Mouse (Mus musculus) midbrain, embryonic 13.5 days (tissue): Measurements from ENCODE around the gene Fsd2. TPM values are rescaled to one million over a fixed set of nuclear protein-coding genes. Genes with fewer than 3 reads are reported as not detected.

ENCODE experiments used
- ATAC-seq: fragments of 200-750 bp; cut with Nextera tagmentation; 2 replicates; pipeline ENCODE4 v1.8.0; 2017; ENCODE audit warnings: mild to moderate bottlenecking, moderate TSS enrichment, moderate library complexity
- H3K27ac ChIP-seq: fragments of 300-500 bp; sonication (generic); 2 replicates; pipeline ENCODE4 v1.5.1; 2015; ENCODE audit warnings: inconsistent platforms, mild to moderate bottlenecking, moderate library complexity
- H3K27me3 ChIP-seq: fragments of 300-500 bp; sonication (generic); 2 replicates; pipeline ENCODE4 v1.6.1; 2015; ENCODE audit warnings: mild to moderate bottlenecking, inconsistent platforms
- H3K36me3 ChIP-seq: fragments of 300-500 bp; sonication (generic); 2 replicates; pipeline ENCODE4 v1.6.1; 2015; ENCODE audit warnings: mild to moderate bottlenecking, inconsistent platforms
- H3K4me1 ChIP-seq: fragments of 300-500 bp; sonication (generic); replicated peaks from 2 replicates; pipeline ENCODE4 v1.6.1; 2015; ENCODE audit warnings: inconsistent platforms
- H3K4me2 ChIP-seq: fragments of 300-500 bp; sonication (generic); replicated peaks from 2 replicates; pipeline ENCODE4 v1.6.1; 2015; ENCODE audit warnings: moderate library complexity, mild to moderate bottlenecking, inconsistent platforms
- H3K4me3 ChIP-seq: fragments of 300-500 bp; sonication (generic); replicated peaks from 2 replicates; pipeline ENCODE4 v1.5.1; 2015; ENCODE audit warnings: mild to moderate bottlenecking, inconsistent platforms
- H3K9ac ChIP-seq: fragments of 300-500 bp; sonication (generic); replicated peaks from 2 replicates; pipeline ENCODE4 v1.6.1; 2015; ENCODE audit warnings: mild to moderate bottlenecking, inconsistent platforms
- H3K9me3 ChIP-seq: fragments of 300-500 bp; sonication (generic); 2 replicates; pipeline ENCODE4 v1.6.1; 2016; ENCODE audit warnings: mild to moderate bottlenecking, inconsistent platforms
- WGBS: fragments of 180-500 bp; shearing (Covaris S2); methylation state at CpG from one replicate; pipeline ENCODE4 v1.1.7; 2015; 5-methylcytosine and 5-hydroxymethylcytosine counted together
- polyA plus RNA-seq: library from polyadenylated mRNA; unstranded; fragments of >200 nt; fragmentation: Nextera tagmentation; extraction: Ambion mirVana; gene quantifications from 2 replicates; pipeline ENCODE4 v1.2.1, GENCODE M21; 2015

The Fsd2 gene
- polyA plus RNA-seq, 1 experiment from 2014 or later, result 0.20 TPM

DNA sequence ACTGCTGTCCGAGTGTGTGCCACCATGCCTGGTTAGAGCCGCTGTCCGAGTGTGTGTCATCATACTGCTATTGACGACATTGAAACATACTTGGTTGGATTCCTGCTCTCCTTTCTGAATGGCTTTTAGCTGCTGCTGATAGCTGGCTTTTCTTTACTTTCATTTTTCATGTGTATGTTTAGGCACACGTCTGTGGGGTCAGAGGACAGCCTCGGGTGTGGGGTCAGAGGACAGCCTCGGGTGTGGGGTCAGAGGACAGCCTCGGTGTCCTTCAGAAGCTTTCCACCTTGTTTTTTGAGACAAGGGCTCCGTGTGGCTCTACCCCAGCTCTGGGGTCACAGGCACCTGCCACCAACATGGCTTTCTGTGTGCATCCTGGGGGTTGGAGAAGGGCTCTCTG, 25.9 kb upstream of the Fsd2 start:
- Histone ChIP-seq H3K9me3 (no peaks in the 10 kb centered on the region), H3K27ac (no peak overlapping the region), H3K27me3 (no peaks in the 10 kb centered on the region), H3K4me2 (no peak overlapping the region), H3K4me3 (no peak overlapping the region), H3K36me3 (peaks cover 81% of the 10 kb centered on the region), H3K4me1 (no peaks in the 10 kb centered on the region), H3K9ac (no peak overlapping the region)
- ATAC-seq, result no peak
- WGBS, result 83% methylated on average over 9 of the region's 9 CpGs

DNA sequence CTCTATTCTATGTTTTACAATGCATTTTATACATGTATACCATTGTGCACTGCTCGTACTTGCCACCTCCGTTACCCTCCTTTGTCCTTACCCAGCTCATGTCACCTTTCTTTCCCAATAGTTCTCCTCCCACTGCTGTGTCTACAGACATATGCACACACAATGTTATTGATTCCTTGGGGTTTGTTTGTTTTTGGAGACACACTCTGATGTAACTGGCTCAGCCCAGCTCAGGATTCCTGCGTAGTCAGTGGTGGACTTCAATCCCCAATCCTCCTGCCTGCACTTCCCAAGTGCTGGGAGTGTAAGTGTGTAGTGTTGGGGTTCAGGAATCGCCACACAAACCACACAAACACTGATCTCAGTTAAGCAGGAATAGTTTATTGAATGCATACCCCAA, 20.5 kb upstream of the Fsd2 start:
- 79% methylated on average over 4 of the region's 4 CpGs for WGBS
- H3K4me2 ChIP-seq, result no peak overlapping the region
- no peak overlapping the region for H3K4me3 ChIP-seq
- H3K36me3 ChIP-seq, result peaks cover 54% of the 10 kb centered on the region
- no peaks in the 10 kb centered on the region for H3K4me1 ChIP-seq
- H3K9me3 ChIP-seq, result no peaks in the 10 kb centered on the region
- ATAC-seq, result no peak
- no peaks in the 10 kb centered on the region for H3K27me3 ChIP-seq
- H3K27ac ChIP-seq, result no peak overlapping the region
- H3K9ac ChIP-seq, result no peak overlapping the region

DNA sequence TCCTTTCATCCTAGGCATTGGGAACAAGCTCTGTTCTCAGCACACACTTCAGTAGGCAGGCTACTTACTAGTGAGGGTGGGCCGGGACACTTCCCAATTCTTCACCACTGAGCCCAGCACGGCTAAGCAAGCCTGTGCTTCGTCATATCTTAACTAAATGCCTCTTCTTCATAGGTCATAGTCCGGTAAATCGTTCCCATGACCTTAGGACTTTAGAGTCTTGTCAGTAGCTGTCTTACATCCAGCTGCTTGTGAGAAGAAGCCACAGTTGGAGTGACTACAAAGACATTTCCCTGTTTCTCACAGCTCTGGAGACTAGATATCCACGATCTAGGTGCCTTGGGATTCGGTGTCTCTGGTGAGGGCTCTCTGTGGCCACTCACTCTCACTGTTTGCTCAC, 18.6 kb upstream of the Fsd2 start:
- Histone ChIP-seq H3K4me3 (no peak overlapping the region), H3K4me1 (no peaks in the 10 kb centered on the region), H3K4me2 (no peak overlapping the region), H3K36me3 (peaks cover 43% of the 10 kb centered on the region), H3K27me3 (no peaks in the 10 kb centered on the region), H3K27ac (no peak overlapping the region), H3K9ac (no peak overlapping the region), H3K9me3 (no peaks in the 10 kb centered on the region)
- WGBS, result 91% methylated on average over 7 of the region's 7 CpGs
- no peak for ATAC-seq

GRCm38 (mm10) chr7:81583512-81583911, 16.8 kb upstream of the Fsd2 start:
- H3K4me2 ChIP-seq, result no peak overlapping the region
- H3K9ac ChIP-seq, result no peak overlapping the region
- H3K27ac ChIP-seq, result no peak overlapping the region
- no peaks in the 10 kb centered on the region for H3K9me3 ChIP-seq
- H3K4me1 ChIP-seq, result no peaks in the 10 kb centered on the region
- peaks cover 46% of the 10 kb centered on the region for H3K36me3 ChIP-seq
- H3K4me3 ChIP-seq, result no peak overlapping the region
- H3K27me3 ChIP-seq, result no peaks in the 10 kb centered on the region
- 68% methylated on average over 3 of the region's 3 CpGs for WGBS
- ATAC-seq, result no peak

DNA sequence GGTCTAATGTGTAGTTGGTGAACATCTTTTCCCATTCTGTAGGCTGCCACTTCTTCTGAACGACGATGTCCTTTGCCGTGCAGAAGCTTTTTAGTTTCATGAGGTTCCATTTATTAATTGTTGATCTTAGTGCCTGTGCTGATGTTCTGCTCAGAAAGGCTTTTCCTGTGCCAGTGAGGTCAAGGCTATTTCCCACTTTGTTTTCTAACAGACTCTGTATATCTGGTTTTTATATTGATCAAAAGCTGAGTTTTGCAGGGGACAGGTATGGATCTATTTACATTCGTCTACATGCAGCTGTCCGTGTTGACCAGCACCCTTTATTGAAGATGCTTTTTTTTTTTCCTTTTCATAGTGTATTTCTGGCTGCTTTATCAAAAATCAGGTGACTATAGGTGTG, 12.6 kb upstream of the Fsd2 start:
- Histone ChIP-seq H3K4me1 (no peaks in the 10 kb centered on the region), H3K36me3 (peaks cover 34% of the 10 kb centered on the region), H3K27me3 (no peaks in the 10 kb centered on the region), H3K4me3 (no peak overlapping the region), H3K9me3 (no peaks in the 10 kb centered on the region), H3K27ac (no peak overlapping the region), H3K9ac (no peak overlapping the region), H3K4me2 (no peak overlapping the region)
- no peak for ATAC-seq
- 94% methylated on average over 5 of the region's 5 CpGs for WGBS

- H3K9me3 ChIP-seq, result no peaks in the 10 kb centered on the region
- no peak for ATAC-seq
- no peaks in the 10 kb centered on the region for H3K27me3 ChIP-seq
- H3K4me2 ChIP-seq, result no peak overlapping the region
- peaks cover 34% of the 10 kb centered on the region for H3K36me3 ChIP-seq
- 0 out of 2 replicates have a peak, but pooled peaks cover 1% of the 10 kb centered on the region for H3K4me1 ChIP-seq
- no peak overlapping the region for H3K9ac ChIP-seq
- H3K27ac ChIP-seq, result no peak overlapping the region
- no peak overlapping the region for H3K4me3 ChIP-seq
- 90% methylated on average over 7 of the region's 7 CpGs for whole genome bisulfite sequencing
Measured at GRCm38 (mm10) chr7:81578413-81578812, 11.7 kb upstream of the Fsd2 start.

DNA sequence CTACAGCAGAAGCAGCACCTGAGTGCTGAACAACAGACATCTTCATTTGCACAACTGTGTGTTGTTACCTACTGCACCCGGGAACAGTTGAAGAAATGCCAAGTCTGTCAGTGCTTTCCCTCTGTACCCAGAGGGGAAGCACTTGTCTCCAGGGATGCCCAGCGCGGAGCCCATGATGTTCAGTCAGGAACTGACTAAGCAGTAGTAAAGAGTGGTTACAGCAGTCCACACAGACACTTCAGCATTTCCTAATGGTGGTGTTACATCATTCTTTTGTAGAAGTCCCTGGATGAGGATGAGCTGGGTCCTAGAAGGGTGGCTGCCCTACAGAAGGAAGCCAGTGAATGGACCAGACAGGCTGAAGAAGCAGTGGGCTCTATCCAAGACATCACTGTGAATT, 11.1 kb upstream of the Fsd2 start:
- WGBS, result 95% methylated on average over 3 of the region's 3 CpGs
- peaks cover 6% of the 10 kb centered on the region for H3K4me1 ChIP-seq

DNA sequence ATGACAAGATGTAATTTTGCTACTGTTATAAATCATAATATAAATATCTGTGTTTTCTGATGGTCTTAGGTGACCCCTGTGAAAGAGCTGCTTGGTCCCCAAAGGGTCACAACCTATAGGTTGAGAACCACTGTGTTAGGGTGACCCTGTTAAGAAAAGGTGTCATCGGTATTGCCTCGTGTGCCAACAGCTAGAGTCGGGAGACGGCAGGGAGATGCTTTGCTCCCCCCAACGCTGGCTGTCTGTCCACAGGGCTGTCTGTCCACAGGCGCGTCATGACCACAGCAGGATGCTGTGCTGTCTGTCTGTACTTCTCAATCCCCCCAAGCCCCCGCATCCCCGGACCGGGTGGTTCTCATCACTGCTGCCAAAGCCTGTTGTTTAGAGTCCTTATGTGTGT, 8.9 kb upstream of the Fsd2 start:
- no peak overlapping the region for H3K27ac ChIP-seq
- no peak overlapping the region for H3K9ac ChIP-seq
- H3K4me1 ChIP-seq, result peaks cover 16% of the 10 kb centered on the region
- H3K27me3 ChIP-seq, result no peaks in the 10 kb centered on the region
- H3K4me2 ChIP-seq, result no peak overlapping the region
- ATAC-seq, result no peak
- H3K36me3 ChIP-seq, result peaks cover 34% of the 10 kb centered on the region
- no peaks in the 10 kb centered on the region for H3K9me3 ChIP-seq
- 96% methylated on average over 10 of the region's 10 CpGs for WGBS
- H3K4me3 ChIP-seq, result no peak overlapping the region

More for the DNA sequence above, 11.1 kb upstream of the Fsd2 start:
- Histone ChIP-seq H3K9ac (no peak overlapping the region), H3K4me2 (no peak overlapping the region), H3K27me3 (no peaks in the 10 kb centered on the region), H3K27ac (no peak overlapping the region), H3K36me3 (peaks cover 34% of the 10 kb centered on the region), H3K4me3 (no peak overlapping the region), H3K9me3 (no peaks in the 10 kb centered on the region)
- ATAC-seq, result no peak

GRCm38 (mm10) chr7:81573821-81574220, 7.1 kb upstream of the Fsd2 start:
- no peaks in the 10 kb centered on the region for H3K9me3 ChIP-seq
- no peak overlapping the region for H3K4me3 ChIP-seq
- H3K36me3 ChIP-seq, result peaks cover 22% of the 10 kb centered on the region
- H3K9ac ChIP-seq, result no peak overlapping the region
- no peak for ATAC-seq
- no peaks in the 10 kb centered on the region for H3K27me3 ChIP-seq
- peaks cover 16% of the 10 kb centered on the region for H3K4me1 ChIP-seq
- WGBS, result 94% methylated on average over 9 of the region's 9 CpGs
- no peak overlapping the region for H3K27ac ChIP-seq
- H3K4me2 ChIP-seq, result no peak overlapping the region

DNA sequence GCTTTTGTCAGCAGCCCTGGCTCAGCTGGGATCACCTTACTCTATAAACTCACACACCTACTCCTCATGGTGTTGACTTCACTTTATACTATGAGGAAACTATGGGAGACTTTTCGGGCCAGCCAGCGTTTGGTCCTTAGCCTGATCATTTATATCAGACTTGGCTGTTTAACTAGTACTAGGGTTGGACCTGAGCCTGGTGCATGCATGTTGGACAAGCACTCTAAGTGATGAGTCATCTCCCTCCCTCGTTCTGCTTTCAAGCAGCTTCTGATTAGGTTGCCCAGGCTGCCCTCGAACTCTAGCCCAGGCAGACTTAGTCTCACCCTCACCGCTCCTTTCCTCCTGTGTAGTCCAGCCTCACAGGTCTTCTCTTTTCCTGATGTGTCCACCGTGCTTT, 6.7 kb upstream of the Fsd2 start:
- no peaks in the 10 kb centered on the region for H3K9me3 ChIP-seq
- no peak overlapping the region for H3K4me2 ChIP-seq

DNA sequence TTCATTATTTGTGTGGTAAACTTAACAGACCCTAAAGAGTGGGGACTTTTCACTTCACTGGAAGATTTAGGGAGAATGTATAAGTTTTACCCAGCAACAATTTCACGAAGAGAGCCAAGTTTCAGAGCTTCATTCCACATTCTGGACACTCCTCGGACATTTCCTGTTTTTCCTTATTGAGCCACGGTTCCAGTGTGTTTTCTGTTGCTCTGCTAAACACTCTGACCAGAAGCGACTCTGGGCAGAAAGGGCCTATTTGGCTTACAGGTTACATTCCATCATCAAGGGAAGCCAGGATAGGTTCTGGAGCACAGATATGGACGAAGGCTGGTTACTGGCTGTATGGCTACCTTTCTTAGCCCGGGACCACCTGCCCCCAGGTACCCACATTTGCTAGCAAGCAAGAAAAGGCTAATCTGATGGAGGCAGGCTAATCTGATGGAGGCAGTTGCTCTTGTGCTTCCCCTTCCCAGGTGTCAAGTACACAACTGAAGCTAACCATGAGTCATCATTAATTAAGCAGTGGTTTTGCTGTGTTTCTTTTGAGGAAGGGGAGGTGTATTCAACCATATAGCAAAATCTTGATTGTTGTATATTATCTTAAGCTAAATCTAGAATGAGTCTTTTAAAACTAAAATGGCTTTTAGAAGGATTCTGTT, 6.0 kb upstream of the Fsd2 start:
- Histone ChIP-seq H3K36me3 (peaks cover 12% of the 10 kb centered on the region), H3K4me2 (peak overlapping the region; percentile 72), H3K9me3 (no peaks in the 10 kb centered on the region), H3K4me3 (peak overlapping the region; percentile 86; the same call in 1 of the 2 replicates), H3K27ac (no peak overlapping the region), H3K4me1 (peaks cover 16% of the 10 kb centered on the region), H3K27me3 (no peaks in the 10 kb centered on the region), H3K9ac (peak overlapping the region; percentile 39)
- 79% methylated on average over 6 of the region's 6 CpGs for WGBS
- no peak for ATAC-seq

More for the DNA sequence above, 6.7 kb upstream of the Fsd2 start:
- H3K9ac ChIP-seq, result no peak overlapping the region
- peaks cover 18% of the 10 kb centered on the region for H3K36me3 ChIP-seq
- no peak for ATAC-seq
- WGBS, result 95% methylated on average over 6 of the region's 6 CpGs
- H3K27ac ChIP-seq, result no peak overlapping the region
- H3K27me3 ChIP-seq, result no peaks in the 10 kb centered on the region
- peaks cover 16% of the 10 kb centered on the region for H3K4me1 ChIP-seq
- H3K4me3 ChIP-seq, result no peak overlapping the region

DNA sequence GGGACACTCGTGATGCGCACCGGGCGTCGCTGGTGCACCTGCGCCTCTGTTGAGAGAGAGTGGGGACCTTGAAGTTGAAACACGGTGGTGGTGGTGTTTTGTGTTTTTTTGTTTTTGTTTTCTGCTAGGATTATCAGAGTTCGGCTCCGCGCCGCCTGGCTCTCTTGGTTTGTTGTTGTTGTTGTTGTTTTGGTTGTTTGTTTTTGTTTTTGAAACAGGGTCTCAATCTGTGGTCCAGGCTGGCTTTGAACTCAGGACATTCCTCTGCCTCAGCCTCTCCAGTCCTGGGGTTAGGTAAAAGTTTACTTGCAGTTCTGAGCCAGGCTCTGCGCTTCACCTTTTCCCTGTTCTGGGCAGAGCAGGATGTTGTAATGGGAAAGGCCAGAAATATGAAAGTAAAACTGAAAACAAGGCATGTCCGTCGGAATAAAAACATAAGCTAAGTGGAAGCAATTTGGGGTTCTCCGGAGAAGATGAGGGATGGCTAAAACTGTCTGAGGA, 5.2 kb upstream of the Fsd2 start:
- ATAC-seq, result no peak
- Histone ChIP-seq H3K4me1 (peaks cover 16% of the 10 kb centered on the region), H3K27ac (peak overlapping the region; percentile 97), H3K9me3 (no peaks in the 10 kb centered on the region), H3K4me3 (peak overlapping the region; percentile 86), H3K27me3 (no peaks in the 10 kb centered on the region), H3K9ac (peak overlapping the region; percentile 90), H3K4me2 (peak overlapping the region; percentile 72), H3K36me3 (peaks cover 10% of the 10 kb centered on the region; the same call in 1 of the 2 replicates)
- 21% methylated on average over 15 of the region's 15 CpGs for WGBS
